Mouse (Mus musculus) E14TG2a.4 (cell line): ENCODE measurements at regions not wholly inside any gene's neighbourhood (a gene's known extent, or its start where the extent isn't known, plus 50 kb on each side); places are given as distances from the start of the nearest gene placed in this dataset.

Experiments used
- CTCF ChIP-seq: conservative IDR thresholded peaks from 2 replicates; pipeline ENCODE4 v1.5.1; 2014; ENCODE audit warnings: low read length
- NANOG ChIP-seq: IDR thresholded peaks from 2 replicates; pipeline ENCODE4 v1.6.1; 2014; ENCODE audit warnings: borderline replicate concordance, low read length, mixed read lengths
- POU5F1 ChIP-seq: IDR thresholded peaks from 2 replicates; pipeline ENCODE4 v1.6.1; 2014; ENCODE audit warnings: low read length, borderline replicate concordance

DNA sequence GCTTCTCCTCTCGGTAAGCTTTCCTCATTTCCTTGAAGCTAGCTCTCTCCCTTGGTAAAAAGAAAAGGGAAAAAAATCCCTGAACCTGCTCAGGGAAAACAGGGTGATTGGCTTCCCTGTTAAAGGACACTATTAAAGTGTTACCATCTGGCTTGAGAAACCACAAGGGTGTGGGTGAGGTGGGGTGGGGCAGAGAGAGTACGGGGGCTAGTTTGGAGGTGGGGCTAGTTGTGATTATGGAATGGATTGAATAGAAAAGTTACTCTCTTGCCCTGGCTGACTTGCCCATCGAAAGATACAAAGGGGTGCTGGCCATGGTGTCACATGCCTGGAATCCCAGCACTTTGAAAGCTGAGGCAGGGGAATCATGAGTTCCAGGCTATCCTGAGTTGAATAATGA, 94.2 kb upstream of the Arhgap32 start:
- TF ChIP-seq CTCF (no peak), POU5F1 (no peak), NANOG (no peak)
